Mouse (Mus musculus): ENCODE measurements around the gene Tnfaip1.

DNA sequence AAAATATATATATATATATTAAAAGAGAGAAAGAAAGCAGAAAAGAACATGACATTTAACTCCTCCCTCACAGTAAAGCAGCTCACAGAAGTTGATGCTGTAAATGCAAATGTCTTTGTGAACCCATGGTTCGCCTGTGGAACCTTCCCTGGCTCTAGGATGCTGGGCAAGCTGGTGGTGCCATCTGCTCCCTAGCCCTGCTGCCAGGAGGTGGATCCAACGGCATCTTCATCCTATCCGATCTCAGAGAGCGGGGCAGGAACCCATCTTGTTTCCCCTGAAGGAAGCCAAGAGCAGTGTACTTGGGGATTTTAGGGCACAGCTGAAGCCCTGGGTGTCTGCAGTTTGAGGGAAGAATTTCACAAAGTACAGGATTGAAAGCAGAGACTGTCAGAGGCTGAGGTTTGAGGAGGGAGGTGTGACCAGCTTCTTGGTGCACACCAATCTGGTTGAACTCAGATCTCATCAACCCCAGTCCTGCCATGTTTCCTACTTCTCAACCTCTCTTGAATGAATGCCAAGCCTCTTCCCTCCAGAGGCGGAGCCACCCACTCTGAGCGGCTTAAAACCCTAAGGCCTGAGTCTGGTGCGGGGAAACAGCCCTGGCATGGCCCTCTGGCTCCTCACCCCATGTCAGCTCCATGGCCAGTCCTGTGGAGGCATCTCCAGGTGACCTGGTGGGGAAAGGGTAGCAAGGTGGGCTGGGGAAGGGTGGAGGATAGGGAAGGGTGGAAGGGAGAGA lies 33.1 kb downstream of the Tnfaip1 start, which contains the start of gene Sebox:
- TF ChIP-seq HCFC1 (IDR thresholded peaks at IDR 0.05; ENCODE audit: low read depth, low read length) (no peak), POLR2A (IDR thresholded peaks at IDR 0.05; ENCODE audit: low read depth, low read length) (no peak)
